Comparison of ENCODE assay signal across 8 mouse cellular contexts in genomic region chr9:25167458-25168084, GRCm38 (mm10). TPM values are rescaled to one million over a fixed set of nuclear protein-coding genes. Genes with fewer than 3 reads are reported as not detected.
DNase-seq lines count a peak whose midpoint lies in the region; ATAC-seq and TF ChIP-seq lines count a peak whose summit lies in the region.

No protein-coding gene starts in this region.

- H3K9me3 ChIP-seq in kidney, embryonic 15.5 days (replicated peaks), result no peaks in the 10 kb centered on the region
- H3K9me3 ChIP-seq in intestine, embryonic 14.5 days (ENCODE audit: control insufficient read depth, low read length), result no peaks in the 10 kb centered on the region
- H3K9me3 ChIP-seq in midbrain, embryonic 10.5 days (replicated peaks), result no peaks in the 10 kb centered on the region

- DNase-seq in kidney, adult 11 months, result peak; percentile 59
- DNase-seq in cerebellum, adult 2 months, result peak; percentile 71 to 80
- DNase-seq in forelimb bud, embryonic 11.5 days (ENCODE audit: low read depth, low spot score), result peak; percentile 54
- DNase-seq in intestine, embryonic 14.5 days (ENCODE audit: low spot score), result peak; percentile 88
- DNase-seq in left cerebral cortex, postnatal 10 days (ENCODE audit: extremely low spot score in 1 of 2, low spot score in 2 of 2), result peak; percentile 62 to 68
- peak; percentile 53 for DNase-seq in midbrain, embryonic 10.5 days (ENCODE audit: low spot score)
- DNase-seq in spleen, postnatal 10 days (ENCODE audit: low spot score in 2 of 2), result peak; percentile 53 to 82

- no peak overlapping the region for H3K9ac ChIP-seq in kidney, embryonic 15.5 days
- no peak overlapping the region for H3K9ac ChIP-seq in intestine, embryonic 14.5 days (ENCODE audit: low read length)

- TF ChIP-seq POLR2A in cerebellum, adult 2 months (IDR thresholded peaks at IDR 0.05; ENCODE audit: borderline replicate concordance, insufficient read depth, low read length), result no peak

- H3K27ac ChIP-seq in kidney, embryonic 15.5 days, result no peak overlapping the region
- H3K27ac ChIP-seq in cerebellum, adult 2 months (ENCODE audit: insufficient read depth, low read length), result no peak overlapping the region
- no peak overlapping the region for H3K27ac ChIP-seq in intestine, embryonic 14.5 days (ENCODE audit: low read depth)
- no peak overlapping the region for H3K27ac ChIP-seq in midbrain, embryonic 10.5 days (replicated peaks)

- intact Hi-C loops in left cerebral cortex, postnatal 10 days (cut with DNase I), result no loop called here

- H3K4me3 ChIP-seq in kidney, embryonic 15.5 days (replicated peaks), result no peak overlapping the region
- H3K4me3 ChIP-seq in cerebellum, adult 2 months (replicated peaks; ENCODE audit: insufficient read depth, low read depth, low read length), result no peak overlapping the region
- H3K4me3 ChIP-seq in intestine, embryonic 14.5 days (ENCODE audit: low read depth, low read length), result no peak overlapping the region
- H3K4me3 ChIP-seq in midbrain, embryonic 10.5 days, result no peak overlapping the region

- no peaks in the 10 kb centered on the region for H3K4me1 ChIP-seq in kidney, embryonic 15.5 days
- no peaks in the 10 kb centered on the region for H3K4me1 ChIP-seq in cerebellum, adult 2 months (ENCODE audit: control insufficient read depth, insufficient read depth, low read length)
- H3K4me1 ChIP-seq in intestine, embryonic 14.5 days (replicated peaks; ENCODE audit: control insufficient read depth, insufficient read depth, low read length), result no peaks in the 10 kb centered on the region
- no peaks in the 10 kb centered on the region for H3K4me1 ChIP-seq in midbrain, embryonic 10.5 days

- H3K27me3 ChIP-seq in kidney, embryonic 15.5 days, result no peaks in the 10 kb centered on the region
- H3K27me3 ChIP-seq in cerebellum, adult 2 months (ENCODE audit: control insufficient read depth, insufficient read depth, low read length), result no peaks in the 10 kb centered on the region
- no peaks in the 10 kb centered on the region for H3K27me3 ChIP-seq in intestine, embryonic 14.5 days (replicated peaks; ENCODE audit: control insufficient read depth, insufficient read depth, low read length)
- no peaks in the 10 kb centered on the region for H3K27me3 ChIP-seq in midbrain, embryonic 10.5 days (ENCODE audit: low read depth, poor library complexity, severe bottlenecking)

- H3K4me2 ChIP-seq in kidney, embryonic 15.5 days, result no peak overlapping the region
- no peak overlapping the region for H3K4me2 ChIP-seq in intestine, embryonic 14.5 days (ENCODE audit: low read length)

- ATAC-seq in kidney, embryonic 15.5 days (replicated peaks; ENCODE audit: low FRiP score), result no peak; the same call in 1 of the 2 replicates
- 0 out of 2 replicates have a peak, but pooled peaks have one; percentile 43 for ATAC-seq in intestine, embryonic 14.5 days (replicated peaks; ENCODE audit: low FRiP score, low TSS enrichment, low read depth)

- TF ChIP-seq CTCF in cerebellum, adult 2 months (IDR thresholded peaks at IDR 0.05; ENCODE audit: borderline replicate concordance, insufficient read depth, low read depth, low read length), result peak; percentile 95

- WGBS in kidney, embryonic 15.5 days, result 31% methylated on average over 6 of the region's 6 CpGs
- 34% methylated on average over 6 of the region's 6 CpGs for WGBS in cerebellum, adult 2 months
- WGBS in intestine, embryonic 14.5 days, result 28% methylated on average over 6 of the region's 6 CpGs
- WGBS in midbrain, embryonic 10.5 days, result 35% methylated on average over 6 of the region's 6 CpGs

- H3K36me3 ChIP-seq in kidney, embryonic 15.5 days, result no peaks in the 10 kb centered on the region
- no peaks in the 10 kb centered on the region for H3K36me3 ChIP-seq in intestine, embryonic 14.5 days (ENCODE audit: control insufficient read depth, insufficient read depth, low read length)
- no peaks in the 10 kb centered on the region for H3K36me3 ChIP-seq in midbrain, embryonic 10.5 days

RNA-seq across cellular contexts. Expression of gene Herpud2, which starts 16.0 kb away (rescaled TPM):
- 32.4 and 32.7 TPM in 2 replicates for polyA plus RNA-seq in kidney, embryonic 15.5 days (2015; fragmentation: Nextera tagmentation; extraction: Ambion mirVana)
- 39.7 and 43.3 TPM in 2 replicates for polyA plus RNA-seq in cerebellum, adult 2 months (2012; rRNA removed)
- polyA plus RNA-seq in intestine, embryonic 14.5 days (2014; fragmentation: Nextera tagmentation; extraction: Ambion mirVana), result 27.7 and 28.7 TPM in 2 replicates
- 10 to 100 TPM; 48.7 to 49.7 TPM for total RNA-seq in left cerebral cortex, postnatal 10 days (2021)
- 25.4 and 30.7 TPM in 2 replicates for polyA plus RNA-seq in midbrain, embryonic 10.5 days (2016; fragmentation: Nextera tagmentation; extraction: Ambion mirVana)
